9 mouse cellular contexts compared by ENCODE assay signal in the genomic region with DNA sequence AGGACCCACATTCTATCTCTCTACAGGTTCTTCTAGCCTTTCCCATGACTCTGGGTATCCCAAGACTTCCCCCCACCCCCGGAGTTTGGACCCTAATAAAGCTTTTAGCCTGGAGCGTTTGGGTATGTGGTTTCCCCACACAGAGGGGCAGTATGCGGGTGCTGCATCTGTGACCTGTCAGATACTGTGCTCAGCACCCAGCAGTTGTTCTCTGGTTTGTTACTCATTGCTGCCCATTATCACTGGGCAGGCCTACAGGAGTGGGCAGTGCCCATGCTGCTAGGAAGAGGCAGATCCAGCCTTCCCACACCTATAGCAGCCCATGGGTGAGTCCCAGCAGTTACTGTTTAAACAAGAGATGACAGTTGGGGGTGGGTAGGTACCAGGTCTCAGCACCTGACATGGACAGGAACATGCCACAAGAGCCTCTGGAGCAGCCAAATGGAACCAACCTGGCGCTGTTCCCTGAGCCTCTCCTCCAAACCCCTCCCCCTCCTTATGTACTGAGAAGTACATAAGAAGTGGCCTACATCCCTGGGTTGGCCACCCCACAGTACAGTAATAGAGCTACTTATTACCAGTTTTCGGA. TPM values are rescaled to one million over a fixed set of nuclear protein-coding genes. Genes with fewer than 3 reads are reported as not detected.
DNase-seq lines count a peak whose midpoint lies in the region; ATAC-seq and TF ChIP-seq lines count a peak whose summit lies in the region.
"Had no signal": no experiment of that assay in that cellular context is flagged by ENCODE, and none has a peak within 500 bp of the region (broad histone marks: within the 10 kb centered on the region; RNA-seq: fewer than 3 reads in every experiment).

No protein-coding gene starts in this region.

- peak overlapping the region; percentile 78 for H3K4me3 ChIP-seq in heart, embryonic 10.5 days
- peak overlapping the region; percentile 69; the same call in 1 of the 2 replicates for H3K4me3 ChIP-seq in embryonic facial prominence, embryonic 10.5 days
- peak overlapping the region; percentile 79 for H3K4me3 ChIP-seq in kidney, adult 2 months (ENCODE audit: insufficient read depth, low read depth, low read length)
- H3K4me3 ChIP-seq in lung, embryonic 15.5 days = peak overlapping the region; percentile 67
- H3K4me3 ChIP-seq in forebrain, embryonic 16.5 days (replicated peaks; ENCODE audit: low read length) = no peak overlapping the region

- H3K27ac ChIP-seq in heart, embryonic 10.5 days = peak overlapping the region; percentile 96
- H3K27ac ChIP-seq in embryonic facial prominence, embryonic 10.5 days (replicated peaks) = 0 out of 2 replicates have a peak overlapping the region, but pooled peaks have one; percentile 1
- peak overlapping the region; percentile 92 for H3K27ac ChIP-seq in kidney, adult 2 months (ENCODE audit: insufficient read depth, low read depth, low read length)
- H3K27ac ChIP-seq in lung, embryonic 15.5 days = peak overlapping the region; percentile 94
- no peak overlapping the region for H3K27ac ChIP-seq in forebrain, embryonic 16.5 days (ENCODE audit: low read length)

- peak; percentile 37 for TF ChIP-seq POLR2A in kidney, adult 2 months (IDR thresholded peaks at IDR 0.05; ENCODE audit: low read depth, low read length)

- intact Hi-C loops in heart, postnatal 25 days (cut with DNase I) = loop anchor here (5.0 to 10.0 kb wide), 3 partner anchors 98 to 348 kb away; no protein-coding TSS in a partner anchor
- intact Hi-C loops in left cerebral cortex, postnatal 25 days (cut with DNase I) = loop anchor here (5.0 kb wide), 3 partner anchors 110 to 265 kb away; a partner anchor contains a TSS

- H3K9ac ChIP-seq in lung, embryonic 15.5 days = peak overlapping the region; percentile 7; the same call in 1 of the 2 replicates
- H3K9ac ChIP-seq in forebrain, embryonic 16.5 days (replicated peaks; ENCODE audit: low read depth, low read length) = no peak overlapping the region

- H3K4me2 ChIP-seq in lung, embryonic 15.5 days = peak overlapping the region; percentile 74
- no peak overlapping the region for H3K4me2 ChIP-seq in forebrain, embryonic 16.5 days (ENCODE audit: low read length)

- DNase-seq in heart, embryonic 10.5 days (ENCODE audit: low spot score) = no peak
- DNase-seq in heart, postnatal 25 days (ENCODE audit: low spot score) = no peak
- DNase-seq in embryonic facial prominence, embryonic 10.5 days (ENCODE audit: low spot score) = no peak
- DNase-seq in kidney, adult 2 months = peak; percentile 97
- DNase-seq in left cerebral cortex, postnatal 25 days (ENCODE audit: low spot score in 2 of 2) = no peak

- no peaks in the 10 kb centered on the region for H3K9me3 ChIP-seq in heart, embryonic 10.5 days
- no peaks in the 10 kb centered on the region for H3K9me3 ChIP-seq in embryonic facial prominence, embryonic 10.5 days
- H3K9me3 ChIP-seq in lung, embryonic 15.5 days = no peaks in the 10 kb centered on the region
- no peaks in the 10 kb centered on the region for H3K9me3 ChIP-seq in forebrain, embryonic 16.5 days (ENCODE audit: control insufficient read depth, low read length)

- no peak for TF ChIP-seq CTCF in kidney, adult 2 months (conservative IDR thresholded peaks at IDR 0.05; ENCODE audit: insufficient read depth, insufficient read length, low read depth, low read length)

- H3K27me3 ChIP-seq in heart, embryonic 10.5 days (ENCODE audit: insufficient read depth, poor library complexity, severe bottlenecking) = no peaks in the 10 kb centered on the region
- no peaks in the 10 kb centered on the region for H3K27me3 ChIP-seq in embryonic facial prominence, embryonic 10.5 days (replicated peaks; ENCODE audit: low read depth, poor library complexity, severe bottlenecking)
- H3K27me3 ChIP-seq in kidney, adult 2 months (replicated peaks; ENCODE audit: control insufficient read depth, insufficient read depth, low read length) = no peaks in the 10 kb centered on the region
- no peaks in the 10 kb centered on the region for H3K27me3 ChIP-seq in lung, embryonic 15.5 days
- H3K27me3 ChIP-seq in forebrain, embryonic 16.5 days (replicated peaks; ENCODE audit: control insufficient read depth, insufficient read depth, low read length) = no peaks in the 10 kb centered on the region

- WGBS in heart, embryonic 10.5 days = 87% methylated on average over 5 of the region's 5 CpGs
- 88% methylated on average over 5 of the region's 5 CpGs for WGBS in embryonic facial prominence, embryonic 10.5 days
- 29% methylated on average over 5 of the region's 5 CpGs for WGBS in kidney, adult 2 months
- 89% methylated on average over 5 of the region's 5 CpGs for WGBS in lung, embryonic 15.5 days
- 92% methylated on average over 5 of the region's 5 CpGs for WGBS in forebrain, embryonic 16.5 days

- peaks cover 33% of the 10 kb centered on the region for H3K36me3 ChIP-seq in heart, embryonic 10.5 days
- H3K36me3 ChIP-seq in embryonic facial prominence, embryonic 10.5 days (replicated peaks) = peaks cover 31% of the 10 kb centered on the region
- peaks cover 2% of the 10 kb centered on the region for H3K36me3 ChIP-seq in kidney, adult 2 months (ENCODE audit: control insufficient read depth, insufficient read depth, low read length)
- H3K36me3 ChIP-seq in lung, embryonic 15.5 days = peaks cover 25% of the 10 kb centered on the region
- H3K36me3 ChIP-seq in forebrain, embryonic 16.5 days (ENCODE audit: control insufficient read depth, insufficient read depth) = no peaks in the 10 kb centered on the region

- peaks cover 44% of the 10 kb centered on the region for H3K4me1 ChIP-seq in heart, embryonic 10.5 days
- peaks cover 47% of the 10 kb centered on the region for H3K4me1 ChIP-seq in embryonic facial prominence, embryonic 10.5 days
- H3K4me1 ChIP-seq in kidney, adult 2 months (ENCODE audit: control insufficient read depth, insufficient read depth, low read length) = peaks cover 12% of the 10 kb centered on the region; the same call in 1 of the 2 replicates
- peaks cover 38% of the 10 kb centered on the region for H3K4me1 ChIP-seq in lung, embryonic 15.5 days
- peaks cover 21% of the 10 kb centered on the region for H3K4me1 ChIP-seq in forebrain, embryonic 16.5 days (replicated peaks; ENCODE audit: control insufficient read depth, insufficient read depth, low read length)

- ATAC-seq in lung, embryonic 15.5 days (ENCODE audit: borderline replicate concordance, extremely low read depth, low FRiP score, low TSS enrichment) = no peak
- ATAC-seq in erythroblast, adult 5-6 weeks (replicated peaks; ENCODE audit: low FRiP score, poor library complexity, severe bottlenecking) = no peak
- no peak for ATAC-seq in forebrain, embryonic 16.5 days

RNA-seq across cellular contexts. Expression of a gene that starts 3.6 kb away (rescaled TPM):
- polyA plus RNA-seq in heart, embryonic 10.5 days (2016; fragmentation: Nextera tagmentation; extraction: Ambion mirVana) = 69.5 and 91.2 TPM in 2 replicates
- 100 to 1,000 TPM; 170 to 174 TPM for total RNA-seq in heart, postnatal 25 days (2021)
- 40.5 and 42.6 TPM in 2 replicates for polyA plus RNA-seq in embryonic facial prominence, embryonic 10.5 days (2016; fragmentation: Nextera tagmentation; extraction: Ambion mirVana)
- 52.3 and 57.2 TPM in 2 replicates for polyA plus RNA-seq in kidney, adult 2 months (2012; rRNA removed)
- polyA plus RNA-seq in lung, embryonic 15.5 days (2015; fragmentation: Nextera tagmentation; extraction: Ambion mirVana) = 107 and 108 TPM in 2 replicates
- 4.2 and 13.6 TPM in 2 replicates for total RNA-seq in erythroblast, adult 5-6 weeks (2015; ENCODE audit: low replicate concordance)
- 2.0 and 2.7 TPM in 2 replicates for total RNA-seq in erythroblast, adult 5-6 weeks (2017; ENCODE audit: low replicate concordance)
- 1 to 10 TPM; 6.6 to 8.5 TPM for total RNA-seq in left cerebral cortex, postnatal 25 days (2021)
- 17.7 and 20.9 TPM in 2 replicates for polyA plus RNA-seq in forebrain, embryonic 16.5 days (2015; fragmentation: Nextera tagmentation; extraction: Ambion mirVana)

RNA-seq across cellular contexts. Expression of a gene that starts 22.4 kb away (rescaled TPM):
- polyA plus RNA-seq in heart, embryonic 10.5 days (2016; fragmentation: Nextera tagmentation; extraction: Ambion mirVana) = 66.3 and 87.5 TPM in 2 replicates
- 10 to 100 TPM; 40.6 to 44.9 TPM for total RNA-seq in heart, postnatal 25 days (2021)
- 39.3 and 50.2 TPM in 2 replicates for polyA plus RNA-seq in embryonic facial prominence, embryonic 10.5 days (2016; fragmentation: Nextera tagmentation; extraction: Ambion mirVana)
- 136 and 163 TPM in 2 replicates for polyA plus RNA-seq in kidney, adult 2 months (2012; rRNA removed)
- 99.2 and 102 TPM in 2 replicates for polyA plus RNA-seq in lung, embryonic 15.5 days (2015; fragmentation: Nextera tagmentation; extraction: Ambion mirVana)
- not detected in 2 replicates for total RNA-seq in erythroblast, adult 5-6 weeks (2015; ENCODE audit: low replicate concordance)
- total RNA-seq in erythroblast, adult 5-6 weeks (2017; ENCODE audit: low replicate concordance) = 1.5 TPM in 1 of 2 replicates, not detected in the other
- total RNA-seq in left cerebral cortex, postnatal 25 days (2021) = 100 to 1,000 TPM; 142 to 145 TPM
- polyA plus RNA-seq in forebrain, embryonic 16.5 days (2015; fragmentation: Nextera tagmentation; extraction: Ambion mirVana) = 39.5 and 52.0 TPM in 2 replicates

RNA-seq across cellular contexts. Expression of a gene that starts 32.2 kb away (rescaled TPM):
- polyA plus RNA-seq in heart, embryonic 10.5 days (2016; fragmentation: Nextera tagmentation; extraction: Ambion mirVana) = 2.8 and 9.7 TPM in 2 replicates
- total RNA-seq in heart, postnatal 25 days (2021) = 10 to 100 TPM; 29.4 to 30.6 TPM
- 0.13 and 0.25 TPM in 2 replicates for polyA plus RNA-seq in embryonic facial prominence, embryonic 10.5 days (2016; fragmentation: Nextera tagmentation; extraction: Ambion mirVana)
- 24.0 and 28.0 TPM in 2 replicates for polyA plus RNA-seq in kidney, adult 2 months (2012; rRNA removed)
- polyA plus RNA-seq in lung, embryonic 15.5 days (2015; fragmentation: Nextera tagmentation; extraction: Ambion mirVana) = 1.5 TPM in 2 replicates
- total RNA-seq in erythroblast, adult 5-6 weeks (2015; ENCODE audit: low replicate concordance) = 0.38 and 2.5 TPM in 2 replicates
- total RNA-seq in erythroblast, adult 5-6 weeks (2017; ENCODE audit: low replicate concordance) = 0.34 and 0.42 TPM in 2 replicates
- 10 to 100 TPM; 49.0 to 55.5 TPM for total RNA-seq in left cerebral cortex, postnatal 25 days (2021)
- 2.9 and 4.9 TPM in 2 replicates for polyA plus RNA-seq in forebrain, embryonic 16.5 days (2015; fragmentation: Nextera tagmentation; extraction: Ambion mirVana)

RNA-seq across cellular contexts. Expression of a gene that starts 48.8 kb away (rescaled TPM):
- polyA plus RNA-seq in heart, embryonic 10.5 days (2016; fragmentation: Nextera tagmentation; extraction: Ambion mirVana) = 0.21 and 0.70 TPM in 2 replicates
- not detected for total RNA-seq in heart, postnatal 25 days (2021)
- polyA plus RNA-seq in embryonic facial prominence, embryonic 10.5 days (2016; fragmentation: Nextera tagmentation; extraction: Ambion mirVana) = 1.6 and 2.0 TPM in 2 replicates
- polyA plus RNA-seq in kidney, adult 2 months (2012; rRNA removed) = 0.19 and 0.27 TPM in 2 replicates
- polyA plus RNA-seq in lung, embryonic 15.5 days (2015; fragmentation: Nextera tagmentation; extraction: Ambion mirVana) = 0.44 and 0.50 TPM in 2 replicates
- total RNA-seq in erythroblast, adult 5-6 weeks (2015; ENCODE audit: low replicate concordance) = not detected in 2 replicates
- 0.28 TPM in 1 of 2 replicates, not detected in the other for total RNA-seq in erythroblast, adult 5-6 weeks (2017; ENCODE audit: low replicate concordance)
- 1 to 10 TPM; 2.6 to 3.2 TPM for total RNA-seq in left cerebral cortex, postnatal 25 days (2021)
- 0.89 and 1.0 TPM in 2 replicates for polyA plus RNA-seq in forebrain, embryonic 16.5 days (2015; fragmentation: Nextera tagmentation; extraction: Ambion mirVana)
- total RNA-seq: ES-E14 had no signal
